Mouse (Mus musculus): ENCODE results near the gene Slc35g3.

GRCm38 (mm10) chr11:69711082-69711481, 50.7 kb downstream of the Slc35g3 start:
- TF ChIP-seq MYOD1 (IDR thresholded peaks at IDR 0.05; ENCODE audit: control insufficient read depth in 1 of 3, insufficient read length in 2 of 3, low read depth in 2 of 3): no peak
- no peak for TF ChIP-seq USF1 (IDR thresholded peaks at IDR 0.05; ENCODE audit: low read depth)
- TF ChIP-seq POLR2A (IDR thresholded peaks at IDR 0.05; ENCODE audit: insufficient read length, low read depth): no peak
- TF ChIP-seq MYOG (IDR thresholded peaks at IDR 0.05; ENCODE audit: control insufficient read depth in 1 of 3, insufficient read depth in 1 of 3, insufficient read length in 2 of 3, low read depth in 2 of 3): no peak

All from myocyte (in vitro differentiated cells).